Mouse (Mus musculus) monocyte, adult 2 months (primary cell): ENCODE measurements around the gene Mrpl37.
A peak's percentile ranks its signal among the peaks of the same experiment; 100 is the strongest.
"Not testable (repeated sequence)": the region's sequence is repeated elsewhere in the genome, so short reads cannot be mapped to it uniquely, and the experiment has no call there.

Source experiments
- DNase-seq, 2 experiments: peaks; one replicate each; pipeline ENCODE4 v3.0.0; 2022; ENCODE audit warnings: low spot score in 2 of 2, low read depth in 1 of 2

Gene Mrpl37

DNA sequence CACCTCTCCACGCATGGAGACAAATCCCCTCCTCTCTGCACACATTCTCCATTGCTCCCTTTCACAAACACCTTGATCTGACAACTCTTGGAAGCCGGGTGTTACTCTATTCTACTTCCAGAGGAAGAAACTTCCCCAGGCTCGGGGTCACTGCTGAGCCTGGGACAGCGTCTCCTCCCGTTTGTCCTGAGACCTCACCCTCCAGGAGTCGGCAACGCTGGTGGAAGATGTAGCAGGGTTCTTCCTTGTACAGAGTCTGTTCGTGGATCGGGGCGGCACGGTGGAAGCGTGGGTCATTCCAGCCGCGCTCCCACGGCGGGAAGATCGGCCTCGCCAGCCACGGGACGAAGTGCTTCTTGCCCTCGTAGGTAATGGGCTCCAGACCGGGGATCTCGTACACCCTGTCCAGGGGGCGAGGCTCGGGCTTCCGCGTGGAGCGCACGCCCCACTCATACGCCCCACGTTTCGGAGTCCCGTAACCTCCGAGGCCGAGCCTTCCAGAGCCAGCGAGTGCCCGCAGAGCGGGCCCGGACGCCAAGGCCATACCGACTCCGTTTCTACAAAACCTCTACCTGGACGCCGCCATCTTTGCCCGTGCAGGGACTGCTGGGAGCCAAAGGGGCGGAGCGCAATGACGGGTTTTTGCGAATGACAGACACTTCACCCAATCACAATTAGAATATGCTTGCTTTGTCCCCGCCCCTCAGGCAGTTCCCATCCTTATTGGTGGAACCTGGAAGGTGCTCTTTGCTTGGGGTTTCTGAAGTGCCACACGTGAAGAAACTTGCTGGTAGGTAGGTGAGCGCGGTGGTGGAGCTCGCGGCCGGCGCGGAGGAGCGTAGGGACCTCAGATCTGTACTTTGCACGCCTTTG is at the start of gene Mrpl37, which contains the start of gene Cyb5rl:
Gene Mrpl37 (minus strand): TSS at position 617 of the 873 bp plus-strand sequence.
Gene Cyb5rl (plus strand): TSS at position 737 of the 873 bp plus-strand sequence.
- peak; percentile 88 to 93 for DNase-seq

DNA sequence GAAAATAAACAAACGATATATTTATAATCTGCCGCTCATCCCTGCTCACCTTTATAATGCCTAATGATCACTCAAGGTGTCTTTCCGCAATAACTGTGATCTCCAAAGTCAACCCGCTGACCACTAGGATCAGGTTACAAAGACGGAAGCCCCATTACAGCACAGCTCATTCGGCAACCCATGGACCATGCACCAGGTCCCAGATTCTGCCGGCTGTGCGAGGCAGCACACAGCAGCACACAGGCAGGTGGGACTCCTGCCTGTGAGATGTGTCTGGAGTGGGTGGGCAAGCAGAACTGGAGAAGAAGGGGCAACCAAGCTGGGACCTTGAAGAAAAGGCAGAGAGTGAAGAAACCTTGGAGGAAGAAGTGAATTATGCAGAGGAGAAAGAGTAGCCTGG is 47.6 kb upstream of the Mrpl37 start:
- no peak for DNase-seq

DNA sequence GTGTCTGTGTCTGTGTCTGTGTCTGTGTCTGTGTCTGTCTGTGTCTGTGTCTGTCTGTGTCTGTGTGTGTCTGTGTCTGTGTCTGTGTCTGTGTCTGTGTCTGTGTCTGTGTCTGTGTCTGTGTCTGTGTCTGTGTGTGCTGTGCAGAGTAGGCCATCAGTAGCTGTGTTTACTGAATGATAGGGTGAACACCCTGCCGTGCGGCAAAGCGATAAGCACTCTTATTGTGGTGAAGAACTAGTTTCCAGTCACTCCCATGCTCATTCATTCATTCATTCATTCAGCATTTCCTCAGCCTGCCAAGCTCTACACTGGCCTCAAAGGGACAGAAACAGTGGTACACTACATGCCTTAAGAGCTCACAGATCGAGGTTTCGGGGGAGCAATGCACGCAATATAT is 42.5 kb upstream of the Mrpl37 start:
- DNase-seq = not testable (repeated sequence)

DNA sequence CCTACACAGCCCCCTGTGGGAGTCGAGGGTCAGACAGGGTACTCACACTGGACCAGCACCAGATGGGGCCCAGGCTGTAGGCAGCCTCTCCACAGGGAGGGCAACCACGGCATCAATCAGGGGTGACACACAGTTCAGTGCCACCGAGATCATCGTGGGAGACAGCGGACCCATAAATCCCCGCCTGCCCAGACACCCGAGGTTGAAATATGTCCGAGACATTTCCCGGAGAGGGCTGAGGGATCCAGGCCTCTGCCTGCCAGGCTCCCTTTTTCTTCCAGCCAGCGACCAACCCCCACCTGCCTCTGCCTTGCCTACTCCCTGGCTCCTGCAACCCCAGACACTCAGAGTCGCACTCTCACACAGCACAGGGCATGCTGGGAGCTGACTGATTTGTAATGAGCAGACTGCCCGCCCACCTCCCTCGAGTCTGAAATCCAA is 41.6 kb upstream of the Mrpl37 start:
- no peak for DNase-seq

DNA sequence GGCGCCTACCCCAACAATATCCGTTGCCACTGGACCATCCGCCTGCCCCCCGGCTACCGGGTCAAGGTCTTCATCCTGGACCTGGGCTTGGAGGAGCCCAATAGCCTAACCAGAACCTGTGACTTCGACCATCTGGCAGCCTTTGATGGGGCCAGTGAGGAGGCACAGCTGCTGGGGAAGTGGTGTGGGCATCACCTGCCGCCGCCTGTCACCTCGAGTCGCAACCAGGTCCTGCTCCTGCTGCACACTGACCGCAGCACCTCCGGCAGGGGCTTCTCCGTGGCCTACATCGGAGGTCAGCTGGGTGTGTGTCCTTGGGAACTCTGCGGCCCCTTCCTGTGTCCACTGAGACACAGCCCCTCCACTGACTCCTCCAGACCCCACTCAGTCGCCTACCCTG is 40.1 kb upstream of the Mrpl37 start:
- no peak for DNase-seq

DNA sequence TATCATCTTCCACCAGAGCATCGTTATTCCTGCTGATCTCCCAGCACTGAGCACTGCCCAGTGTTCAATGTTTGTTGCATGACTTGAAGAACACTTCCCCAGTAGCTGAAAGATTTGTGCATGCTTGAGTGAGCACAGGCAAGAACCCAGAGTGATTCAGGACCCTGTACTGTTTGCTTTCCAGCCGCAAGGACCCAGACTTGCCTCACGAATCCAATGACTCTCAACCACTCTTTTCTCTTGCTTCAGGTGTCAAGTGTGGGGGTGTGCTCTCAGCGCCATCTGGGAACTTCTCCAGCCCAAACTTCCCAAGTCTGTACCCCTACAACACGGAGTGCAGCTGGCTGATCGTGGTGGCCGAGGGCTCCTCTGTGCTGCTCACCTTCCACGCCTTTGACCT is 35.6 kb upstream of the Mrpl37 start:
- no peak for DNase-seq

DNA sequence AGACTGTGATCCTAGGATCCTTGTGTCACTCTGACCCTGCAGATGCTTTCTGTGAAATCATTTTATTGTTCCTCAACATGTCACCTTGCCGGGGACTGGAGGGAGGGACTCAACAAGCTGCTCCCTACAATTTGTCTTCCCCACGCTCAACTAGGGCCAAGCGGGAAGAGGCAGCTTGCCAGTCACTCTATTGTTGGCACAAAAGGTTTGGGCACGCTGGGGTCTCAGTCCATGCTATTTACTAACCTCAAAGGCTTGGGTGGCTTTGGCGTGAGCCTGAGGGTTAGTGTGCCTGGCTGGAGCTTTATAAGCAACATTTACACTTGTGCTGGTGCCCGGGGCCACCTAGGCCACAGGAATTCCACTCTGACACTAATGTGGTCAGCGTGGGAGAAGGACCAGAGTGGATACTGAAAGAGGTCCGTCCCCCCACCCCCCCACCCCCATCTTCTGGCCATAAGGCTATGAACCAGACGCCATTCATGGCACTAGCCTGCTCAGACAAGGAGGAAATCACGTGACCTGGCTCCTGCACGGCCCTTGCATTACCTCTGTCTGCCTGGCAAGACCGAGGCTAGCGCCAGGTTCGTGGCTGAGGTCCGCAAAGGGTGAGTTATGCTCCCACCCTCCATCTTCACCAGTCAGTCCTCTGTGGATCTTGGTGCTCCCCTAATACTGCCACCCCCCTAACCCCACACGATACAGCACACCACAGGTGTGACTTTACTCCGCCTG is 32.3 kb upstream of the Mrpl37 start:
- DNase-seq = no peak

DNA sequence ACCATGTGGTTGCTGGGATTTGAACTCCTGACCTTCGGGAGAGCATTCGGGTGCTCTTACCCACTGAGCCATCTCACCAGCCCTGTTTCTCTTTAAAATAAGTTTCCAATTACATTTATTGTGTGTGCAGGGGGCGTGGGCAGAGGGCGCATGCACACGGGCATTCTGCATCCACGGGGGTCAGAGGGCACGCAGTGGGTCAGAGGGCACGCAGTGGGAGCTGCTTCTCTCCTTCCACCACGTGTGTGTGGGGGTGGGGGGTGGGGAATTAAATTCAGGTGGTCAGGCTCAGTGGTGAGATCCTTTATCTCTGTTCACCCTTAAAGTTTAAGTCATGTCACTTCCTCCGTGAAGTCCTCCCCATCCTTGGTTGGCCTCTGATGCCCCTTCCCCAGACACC is 31.7 kb upstream of the Mrpl37 start:
- DNase-seq = no peak

DNA sequence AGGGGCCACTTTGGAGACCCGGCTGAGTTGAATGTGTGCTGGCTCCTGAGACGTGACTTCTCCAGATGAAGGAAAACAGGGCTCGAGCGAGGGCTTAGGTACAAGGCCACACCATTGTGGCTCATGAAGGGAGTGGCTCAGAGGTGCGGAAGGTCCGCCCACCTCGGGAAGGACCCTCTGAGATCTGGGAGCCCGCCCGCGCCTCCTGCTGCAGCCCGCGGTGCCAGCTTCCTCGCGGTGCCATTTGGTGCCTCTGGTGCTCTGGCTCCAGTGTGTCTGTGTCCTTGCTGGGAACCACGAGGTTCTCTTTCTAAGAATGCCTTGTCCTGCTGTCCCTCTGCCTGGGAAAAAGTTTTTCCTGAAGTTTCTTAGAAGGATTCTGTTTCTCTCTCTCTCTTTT is 31.2 kb upstream of the Mrpl37 start:
- no peak for DNase-seq

DNA sequence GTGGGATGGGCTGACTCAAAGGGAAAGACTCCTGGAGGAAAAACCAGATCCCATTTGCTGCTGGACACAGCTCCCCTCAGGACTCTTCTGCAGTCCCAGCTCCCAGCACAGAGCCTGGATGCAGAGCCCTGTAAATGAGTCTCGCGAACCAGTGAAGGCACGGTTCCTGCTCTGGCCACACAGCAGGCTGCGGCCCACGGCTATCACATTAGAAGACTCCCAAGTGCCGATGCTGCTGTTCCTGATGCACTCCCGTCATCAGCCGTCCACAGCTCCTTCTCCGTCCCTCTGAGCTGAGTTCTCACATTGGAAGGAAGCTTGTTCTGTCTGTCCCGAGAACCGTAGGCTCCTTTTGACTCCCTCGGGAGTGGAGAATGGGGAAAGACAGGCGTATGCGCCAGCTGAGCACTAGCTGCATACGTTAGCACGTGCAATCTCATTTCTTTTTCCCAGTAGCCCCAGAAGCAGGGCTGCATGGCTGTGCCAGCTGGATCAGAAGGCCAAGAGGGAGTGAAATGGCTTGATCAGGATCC is 30.2 kb upstream of the Mrpl37 start, which contains the start of gene Cdcp2:
Gene Cdcp2 (plus strand): TSS at position 51 of the 533 bp plus-strand sequence.
- no peak for DNase-seq

DNA sequence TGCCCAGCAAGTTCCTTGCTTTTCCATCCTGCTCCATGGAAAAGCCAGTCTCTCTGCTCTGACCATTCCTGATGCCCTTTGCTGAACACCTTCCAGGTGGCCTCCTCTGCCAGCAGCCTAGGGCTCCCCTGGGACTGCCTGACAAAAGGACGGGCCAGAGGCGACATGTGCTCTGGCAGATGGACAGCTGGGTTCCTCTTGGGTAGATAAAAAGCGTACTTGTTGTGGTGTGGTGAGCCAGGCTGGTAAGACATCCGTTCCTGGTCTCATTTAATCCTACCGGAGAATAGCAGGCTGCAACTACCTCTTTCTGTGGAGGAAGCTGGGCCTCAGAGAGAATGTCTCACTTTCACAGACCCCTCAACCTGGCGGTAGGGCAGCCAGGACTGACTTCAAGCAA is 29.4 kb upstream of the Mrpl37 start:
- no peak for DNase-seq

DNA sequence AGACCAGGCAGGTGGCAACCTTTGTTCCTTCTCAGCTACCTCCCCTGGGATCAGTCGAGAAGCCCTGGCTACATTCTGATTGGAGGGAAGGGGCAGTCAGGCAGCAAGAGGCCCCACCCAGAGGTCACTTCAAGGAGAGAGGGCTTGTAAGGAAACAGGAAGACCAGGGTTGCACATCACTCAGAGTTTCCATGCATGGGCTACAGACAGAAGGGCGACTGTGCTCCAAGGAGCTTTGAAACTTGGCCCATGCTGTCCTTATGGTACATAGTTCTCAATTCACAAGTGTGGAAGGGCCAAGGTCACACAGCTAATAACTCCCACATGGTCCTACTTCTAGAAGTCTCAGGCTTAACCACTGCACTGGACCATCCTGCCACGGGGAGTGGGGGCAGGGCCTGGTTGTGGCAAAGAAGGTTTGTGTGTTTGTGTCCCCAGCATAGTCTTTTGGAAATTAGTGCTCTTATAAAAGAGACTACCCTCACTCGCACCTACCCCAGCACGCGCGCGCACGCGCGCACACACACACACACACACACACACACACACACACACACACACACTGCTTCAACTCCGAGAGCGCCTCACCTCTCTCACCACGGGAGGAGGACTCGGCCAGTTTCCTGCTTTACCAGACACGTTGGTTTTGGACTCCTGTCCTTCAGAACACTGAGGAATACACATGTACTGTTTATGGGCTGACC is 28.0 kb upstream of the Mrpl37 start:
- no peak for DNase-seq

DNA sequence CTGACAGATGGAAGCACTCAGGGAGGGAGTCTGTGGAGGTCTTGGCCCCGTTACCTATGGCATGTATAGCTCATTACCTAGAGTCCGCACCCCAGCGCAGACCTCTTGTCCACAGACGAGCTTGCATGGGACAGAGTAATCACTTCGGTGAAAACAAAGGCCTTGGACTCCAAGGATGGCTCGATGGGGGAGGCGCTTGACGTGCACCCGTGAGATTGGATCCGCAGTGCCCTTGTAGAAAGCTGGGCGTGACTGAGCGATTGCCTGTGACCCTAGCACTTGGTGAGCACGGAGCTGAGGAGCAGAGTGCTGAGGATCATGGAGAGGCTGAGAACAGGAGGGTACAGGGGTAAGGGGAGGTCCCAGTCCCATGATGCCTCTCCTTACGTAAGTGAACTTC is 25.0 kb upstream of the Mrpl37 start:
- DNase-seq = no peak

DNA sequence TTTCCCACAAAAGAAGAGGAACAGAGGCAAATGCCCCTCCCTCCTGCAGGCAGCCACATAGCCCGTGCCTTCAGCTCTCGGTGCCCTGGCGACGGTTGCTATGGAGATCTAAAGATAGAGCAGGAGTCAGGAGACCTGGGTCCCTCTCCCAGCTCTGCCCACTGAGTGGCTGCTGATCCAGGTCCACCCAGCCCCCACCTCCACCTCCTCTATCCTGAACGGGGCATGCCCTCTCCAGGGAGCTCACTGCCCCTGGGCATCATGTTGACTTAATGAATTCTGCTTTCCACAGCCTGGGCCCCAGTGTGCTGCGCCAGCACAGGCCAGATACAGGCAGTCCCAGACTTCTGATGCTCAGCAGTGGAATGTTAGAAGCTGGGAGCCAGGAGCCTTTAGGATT is 18.2 kb upstream of the Mrpl37 start:
- DNase-seq = no peak

DNA sequence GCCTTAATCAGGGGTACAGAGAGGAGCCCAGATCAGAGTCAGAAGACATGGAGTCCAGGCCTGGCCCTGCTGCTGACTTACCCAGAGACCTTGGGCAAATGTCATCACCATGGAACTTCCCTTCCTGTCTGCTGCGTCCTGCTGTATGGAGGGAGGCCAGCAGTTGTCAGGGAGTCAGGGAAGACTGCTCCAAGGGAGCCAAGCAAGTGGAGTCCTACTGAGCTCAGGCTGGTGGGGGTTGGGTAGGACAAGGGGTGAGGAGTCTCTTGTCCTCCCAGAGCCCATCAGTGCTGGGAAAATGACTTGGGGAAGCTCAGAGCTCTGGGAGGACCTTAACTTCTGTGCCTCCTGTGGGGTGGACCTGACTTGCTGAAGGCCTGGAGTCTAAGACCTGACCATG is 17.7 kb upstream of the Mrpl37 start:
- no peak for DNase-seq

DNA sequence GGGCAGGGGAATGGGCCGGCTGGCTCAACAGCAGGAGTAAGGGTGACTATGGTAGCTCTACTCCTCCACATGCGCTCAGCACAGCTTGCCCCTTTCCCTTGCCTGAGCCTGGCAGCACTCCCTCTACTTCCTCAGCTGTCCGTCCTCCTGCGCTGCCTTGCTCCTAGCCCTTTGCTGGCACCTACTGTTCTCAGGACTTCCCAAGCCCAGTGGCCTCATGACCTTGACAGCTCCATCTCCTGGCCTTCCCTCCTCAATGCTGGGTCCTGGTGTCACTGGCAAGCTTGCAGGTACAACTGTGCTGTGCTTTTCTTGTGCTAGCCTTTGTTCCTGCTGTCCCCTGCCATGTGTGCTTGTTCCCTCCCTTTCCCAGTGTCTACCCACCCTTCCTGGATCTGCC is 16.5 kb upstream of the Mrpl37 start:
- DNase-seq = no peak

DNA sequence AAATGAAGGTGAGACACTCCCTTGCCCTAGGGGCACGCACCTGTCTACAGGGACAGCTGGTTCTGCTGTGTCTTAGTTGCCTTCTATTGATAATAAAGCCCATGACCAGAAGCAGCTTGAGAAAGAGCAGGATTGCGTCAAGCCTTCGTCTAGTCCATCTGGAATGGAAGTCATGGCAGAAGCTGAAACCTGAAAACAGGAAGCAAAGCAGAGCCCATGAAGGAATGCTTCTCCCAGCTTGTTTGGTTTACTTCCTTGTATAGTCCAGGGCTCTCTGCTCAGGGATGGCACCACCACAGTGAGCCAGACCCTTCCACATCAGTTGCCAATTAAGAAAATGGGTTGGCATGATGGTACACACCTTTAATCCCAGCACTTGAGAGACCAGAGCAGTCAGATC is 15.5 kb upstream of the Mrpl37 start:
- DNase-seq = peak in 1 of 2 experiments; percentile 30

DNA sequence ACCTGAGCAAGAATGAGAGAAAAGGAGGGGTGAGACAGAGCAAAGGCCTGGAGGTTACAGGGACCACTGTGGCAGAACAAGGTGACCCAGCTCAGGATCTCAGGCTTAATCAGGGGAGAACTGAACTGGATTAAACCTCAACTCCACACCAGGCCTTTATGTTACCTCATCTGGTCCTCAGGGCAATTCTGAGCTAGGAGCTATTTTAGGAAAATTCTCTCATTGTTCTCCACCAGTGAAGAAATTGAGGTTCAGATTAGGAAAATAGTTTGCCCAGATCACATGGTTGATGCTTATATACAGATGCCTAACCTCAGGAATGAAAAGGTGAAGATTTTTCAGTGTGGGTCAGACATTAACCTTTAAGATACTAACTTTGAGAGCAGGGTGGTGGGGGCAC is 13.0 kb upstream of the Mrpl37 start:
- no peak for DNase-seq

DNA sequence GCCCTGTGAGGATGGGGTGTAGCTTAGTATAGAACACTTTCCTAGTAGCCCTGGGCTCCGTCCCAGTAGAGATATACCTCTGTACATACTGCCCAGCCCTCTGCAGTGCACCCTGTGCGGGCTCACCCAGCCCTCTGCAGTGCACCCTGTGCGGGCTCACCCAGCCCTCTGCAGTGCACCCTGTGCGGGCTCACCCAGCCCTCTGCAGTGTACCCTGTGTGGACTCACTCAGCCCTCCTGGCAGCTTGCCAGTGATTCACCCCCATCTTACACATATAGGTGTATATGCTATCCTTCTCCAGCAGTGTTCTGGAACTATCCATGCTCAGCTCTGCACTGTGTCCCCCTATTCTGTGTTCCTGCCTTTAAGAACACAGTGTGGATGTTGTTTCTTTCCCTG is 12.2 kb upstream of the Mrpl37 start:
- no peak for DNase-seq

DNA sequence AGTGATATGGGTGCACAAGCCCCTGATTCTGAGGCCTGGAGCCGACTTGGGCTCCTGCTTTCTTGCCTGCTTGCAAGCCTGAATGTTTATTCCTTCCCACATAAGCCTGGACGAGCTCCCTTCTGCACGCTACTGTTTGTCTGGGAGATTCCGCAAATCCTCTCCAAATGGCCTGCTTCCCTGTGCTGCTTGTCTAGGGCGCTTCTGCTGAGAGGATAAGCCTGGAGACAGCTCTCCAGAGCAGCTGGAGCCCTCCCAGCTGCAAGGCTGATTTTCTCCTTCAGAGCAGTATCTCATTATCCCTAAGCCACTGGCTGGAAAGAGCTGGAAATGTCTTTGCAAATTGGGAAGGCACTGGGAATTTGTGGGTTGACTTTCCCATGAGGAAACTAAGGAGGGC is 8.8 kb upstream of the Mrpl37 start:
- no peak for DNase-seq

DNA sequence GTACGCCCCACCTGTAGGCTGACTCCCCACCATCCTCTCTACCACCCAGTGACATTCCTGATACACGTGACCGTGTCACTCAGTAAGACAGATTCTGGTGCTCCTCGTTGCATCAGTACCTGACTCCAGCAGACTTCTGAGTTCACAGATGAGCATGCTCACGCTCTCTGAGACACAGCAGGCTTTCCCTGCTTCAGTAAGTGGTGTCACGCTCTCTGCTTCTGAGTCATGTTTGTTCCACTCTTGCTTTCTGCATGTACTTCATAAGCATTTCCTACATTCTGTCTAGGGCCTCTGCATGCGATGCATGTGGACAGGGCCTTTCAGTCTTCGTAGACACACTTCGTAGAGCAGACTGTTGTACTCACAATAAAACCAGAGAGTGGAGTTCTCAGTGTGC is 5.7 kb upstream of the Mrpl37 start:
- no peak for DNase-seq
